Mouse (Mus musculus): Measurements from ENCODE around the gene Ush1c. TPM values are rescaled to one million over a fixed set of nuclear protein-coding genes. Genes with fewer than 3 reads are reported as not detected.

Gene Ush1c
- polyA plus RNA-seq, 1 experiment from 2014 or later = 132 TPM

DNA sequence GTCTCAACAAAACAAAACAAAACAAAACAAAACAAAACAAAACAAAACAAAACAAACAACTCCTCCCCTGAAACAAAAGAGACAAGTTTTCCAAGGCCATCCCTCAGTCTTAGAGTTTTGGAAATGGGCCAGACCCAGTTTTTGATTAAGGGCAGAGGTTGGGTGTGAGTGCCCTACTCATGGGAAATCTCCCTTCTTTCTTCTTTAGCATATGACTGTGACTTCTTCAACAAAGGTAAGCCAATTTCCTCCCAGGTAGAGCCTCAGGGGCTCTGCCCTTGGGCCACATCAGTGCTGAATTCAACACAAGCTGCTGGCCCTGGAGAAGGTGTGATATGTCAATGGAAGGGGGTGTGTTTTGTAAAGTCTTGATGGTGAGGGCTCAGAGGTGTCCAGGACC lies 42.6 kb upstream of the Ush1c start:
- Histone ChIP-seq H3K4me2 (replicated peaks; ENCODE audit: low read depth) (no peak overlapping the region), H3K27me3 (replicated peaks; ENCODE audit: control insufficient read depth, insufficient read depth, low read length) (no peaks in the 10 kb centered on the region), H3K36me3 (ENCODE audit: control insufficient read depth, insufficient read depth) (no peaks in the 10 kb centered on the region), H3K9me3 (ENCODE audit: control insufficient read depth) (no peaks in the 10 kb centered on the region), H3K27ac (ENCODE audit: low read depth, low read length) (no peak overlapping the region), H3K9ac (ENCODE audit: low read depth, low read length) (no peak overlapping the region), H3K4me3 (ENCODE audit: low read depth, low read length) (no peak overlapping the region), H3K4me1 (replicated peaks; ENCODE audit: control insufficient read depth, insufficient read depth, low read length) (no peaks in the 10 kb centered on the region)
- no peak for TF ChIP-seq CTCF (IDR thresholded peaks at IDR 0.05; ENCODE audit: low read depth)
- no peak for ATAC-seq

DNA sequence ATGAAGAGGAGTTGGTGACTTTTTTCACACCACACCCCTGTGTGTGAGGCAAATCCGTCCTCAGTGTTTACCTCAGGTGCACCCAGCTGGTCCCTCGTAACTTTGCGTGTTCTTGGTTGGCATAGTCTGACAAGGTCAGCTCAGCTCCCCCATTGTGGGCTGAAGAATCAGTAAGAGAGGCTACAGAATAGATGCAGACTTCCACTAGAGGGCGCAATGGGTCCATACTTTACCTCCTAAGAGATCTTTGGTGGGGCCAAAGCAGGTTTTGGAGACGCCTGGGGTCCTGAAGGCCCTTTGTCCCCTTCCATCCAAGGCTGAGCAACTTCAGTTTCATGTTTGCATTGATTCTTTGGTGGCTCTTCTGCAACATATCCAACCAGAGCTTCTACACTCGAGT lies 41.6 kb upstream of the Ush1c start:
- WGBS = 19% methylated on average over 6 of the region's 6 CpGs
- H3K27ac ChIP-seq (ENCODE audit: low read depth, low read length) = no peak overlapping the region
- peak; percentile 82 for TF ChIP-seq CTCF (IDR thresholded peaks at IDR 0.05; ENCODE audit: low read depth)
- no peak overlapping the region for H3K4me3 ChIP-seq (ENCODE audit: low read depth, low read length)
- no peaks in the 10 kb centered on the region for H3K27me3 ChIP-seq (replicated peaks; ENCODE audit: control insufficient read depth, insufficient read depth, low read length)
- H3K4me1 ChIP-seq (replicated peaks; ENCODE audit: control insufficient read depth, insufficient read depth, low read length) = no peaks in the 10 kb centered on the region
- H3K4me2 ChIP-seq (replicated peaks; ENCODE audit: low read depth) = no peak overlapping the region
- H3K9ac ChIP-seq (ENCODE audit: low read depth, low read length) = no peak overlapping the region
- no peaks in the 10 kb centered on the region for H3K9me3 ChIP-seq (ENCODE audit: control insufficient read depth)
- H3K36me3 ChIP-seq (ENCODE audit: control insufficient read depth, insufficient read depth) = no peaks in the 10 kb centered on the region
- ATAC-seq = no peak

DNA sequence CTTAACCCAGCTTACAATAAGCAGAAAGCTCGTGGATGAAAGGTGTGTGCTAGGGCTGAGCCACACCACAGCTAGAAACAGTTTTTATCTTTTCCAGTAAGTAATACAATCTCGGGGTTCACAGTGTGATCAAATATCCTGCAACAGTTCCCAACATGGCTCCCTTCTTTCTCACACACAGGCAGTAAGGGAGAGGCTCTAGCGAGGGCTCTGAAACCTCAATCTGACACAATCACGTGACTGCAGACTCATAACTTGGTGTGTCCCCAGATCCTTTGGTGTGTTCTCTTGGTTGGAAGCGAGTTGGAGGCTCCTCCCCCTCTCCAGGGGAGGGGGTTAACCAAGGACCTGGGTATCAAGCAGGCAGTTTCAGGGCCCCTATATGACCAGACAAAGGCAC lies 37.9 kb upstream of the Ush1c start:
- Histone ChIP-seq H3K9me3 (ENCODE audit: control insufficient read depth) (no peaks in the 10 kb centered on the region), H3K4me1 (replicated peaks; ENCODE audit: control insufficient read depth, insufficient read depth, low read length) (no peaks in the 10 kb centered on the region), H3K9ac (ENCODE audit: low read depth, low read length) (no peak overlapping the region), H3K27me3 (replicated peaks; ENCODE audit: control insufficient read depth, insufficient read depth, low read length) (no peaks in the 10 kb centered on the region), H3K4me2 (replicated peaks; ENCODE audit: low read depth) (no peak overlapping the region), H3K4me3 (ENCODE audit: low read depth, low read length) (no peak overlapping the region), H3K36me3 (ENCODE audit: control insufficient read depth, insufficient read depth) (no peaks in the 10 kb centered on the region), H3K27ac (ENCODE audit: low read depth, low read length) (no peak overlapping the region)
- TF ChIP-seq CTCF (IDR thresholded peaks at IDR 0.05; ENCODE audit: low read depth) = no peak
- ATAC-seq = no peak
- WGBS = 48% methylated on average over 5 of the region's 5 CpGs

DNA sequence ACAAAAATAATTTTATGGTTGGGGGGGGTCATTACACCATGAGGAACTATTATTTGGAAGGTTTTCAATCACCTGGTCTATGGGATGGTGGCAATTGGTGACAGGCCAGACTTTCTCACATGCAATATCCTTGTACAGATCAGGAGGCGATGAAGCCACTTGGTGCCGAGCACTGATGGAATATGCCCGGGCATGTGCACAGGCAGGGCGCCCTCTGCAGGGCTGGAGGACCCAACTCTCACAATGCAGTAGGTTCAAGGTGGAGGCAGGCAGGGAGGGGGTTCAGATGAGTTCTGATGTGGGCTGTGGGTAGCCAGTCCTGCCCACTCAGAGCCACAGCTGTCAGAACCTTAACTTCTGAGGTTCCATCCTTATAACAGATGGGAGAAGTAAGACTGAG lies 13.5 kb upstream of the Ush1c start:
- no peaks in the 10 kb centered on the region for H3K9me3 ChIP-seq (ENCODE audit: control insufficient read depth)
- peak; percentile 68 for TF ChIP-seq CTCF (IDR thresholded peaks at IDR 0.05; ENCODE audit: low read depth)
- H3K27me3 ChIP-seq (replicated peaks; ENCODE audit: control insufficient read depth, insufficient read depth, low read length) = no peaks in the 10 kb centered on the region
- H3K36me3 ChIP-seq (ENCODE audit: control insufficient read depth, insufficient read depth) = no peaks in the 10 kb centered on the region
- H3K4me2 ChIP-seq (replicated peaks; ENCODE audit: low read depth) = no peak overlapping the region
- H3K9ac ChIP-seq (ENCODE audit: low read depth, low read length) = no peak overlapping the region
- H3K4me1 ChIP-seq (replicated peaks; ENCODE audit: control insufficient read depth, insufficient read depth, low read length) = no peaks in the 10 kb centered on the region
- H3K27ac ChIP-seq (ENCODE audit: low read depth, low read length) = no peak overlapping the region
- no peak overlapping the region for H3K4me3 ChIP-seq (ENCODE audit: low read depth, low read length)
- 72% methylated on average over 4 of the region's 4 CpGs for WGBS
- ATAC-seq = no peak

DNA sequence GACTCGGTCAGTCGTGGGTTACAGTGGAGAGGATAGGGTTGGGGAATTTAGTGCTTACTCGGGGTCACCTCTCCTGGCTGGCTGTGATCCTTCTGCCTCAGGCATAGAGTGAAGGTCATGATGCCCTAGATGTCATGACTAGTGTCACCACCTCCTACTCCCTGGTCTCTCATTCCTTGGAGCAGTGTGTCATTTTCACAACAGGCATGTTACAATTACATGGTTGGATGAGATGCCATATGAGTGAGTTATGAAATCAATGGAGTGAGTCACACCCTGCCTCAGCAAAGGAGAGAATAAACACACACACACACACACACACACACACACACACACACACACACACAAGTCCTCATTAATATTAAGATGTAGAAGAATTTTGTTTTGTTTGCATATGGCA lies 9.3 kb upstream of the Ush1c start:
- Histone ChIP-seq H3K4me2 (replicated peaks; ENCODE audit: low read depth) (no peak overlapping the region), H3K27ac (ENCODE audit: low read depth, low read length) (no peak overlapping the region), H3K9me3 (ENCODE audit: control insufficient read depth) (no peaks in the 10 kb centered on the region), H3K36me3 (ENCODE audit: control insufficient read depth, insufficient read depth) (no peaks in the 10 kb centered on the region), H3K4me3 (ENCODE audit: low read depth, low read length) (no peak overlapping the region), H3K9ac (ENCODE audit: low read depth, low read length) (no peak overlapping the region), H3K4me1 (replicated peaks; ENCODE audit: control insufficient read depth, insufficient read depth, low read length) (no peaks in the 10 kb centered on the region), H3K27me3 (replicated peaks; ENCODE audit: control insufficient read depth, insufficient read depth, low read length) (no peaks in the 10 kb centered on the region)
- TF ChIP-seq CTCF (IDR thresholded peaks at IDR 0.05; ENCODE audit: low read depth) = no peak
- no peak for ATAC-seq
- 91% methylated on average over 3 of the region's 3 CpGs for WGBS

DNA sequence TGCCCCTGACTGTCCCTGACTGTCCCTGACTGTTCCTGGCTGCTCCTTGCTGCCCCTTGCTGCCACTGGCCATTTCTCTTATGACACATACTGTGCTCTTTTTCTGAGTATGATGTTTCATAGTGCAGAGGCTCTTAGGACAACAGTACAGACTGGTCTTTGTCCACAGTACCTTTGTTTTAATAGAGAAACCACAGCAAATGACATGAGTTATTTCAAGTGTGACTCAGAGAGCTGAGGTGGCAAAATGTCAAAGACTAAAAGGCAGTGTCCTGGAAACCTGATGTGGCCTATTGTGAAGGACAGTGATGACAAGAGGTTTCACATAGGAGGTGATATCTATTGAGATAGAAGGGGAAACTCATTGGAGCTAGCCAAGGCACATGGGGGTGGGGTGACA lies 8.6 kb upstream of the Ush1c start:
- TF ChIP-seq CTCF (IDR thresholded peaks at IDR 0.05; ENCODE audit: low read depth) = peak; percentile 29
- Histone ChIP-seq H3K27me3 (replicated peaks; ENCODE audit: control insufficient read depth, insufficient read depth, low read length) (no peaks in the 10 kb centered on the region), H3K9me3 (ENCODE audit: control insufficient read depth) (no peaks in the 10 kb centered on the region), H3K9ac (ENCODE audit: low read depth, low read length) (no peak overlapping the region), H3K4me1 (replicated peaks; ENCODE audit: control insufficient read depth, insufficient read depth, low read length) (no peaks in the 10 kb centered on the region), H3K36me3 (ENCODE audit: control insufficient read depth, insufficient read depth) (no peaks in the 10 kb centered on the region), H3K4me3 (ENCODE audit: low read depth, low read length) (no peak overlapping the region), H3K4me2 (replicated peaks; ENCODE audit: low read depth) (no peak overlapping the region), H3K27ac (ENCODE audit: low read depth, low read length) (no peak overlapping the region)
- no peak for ATAC-seq

DNA sequence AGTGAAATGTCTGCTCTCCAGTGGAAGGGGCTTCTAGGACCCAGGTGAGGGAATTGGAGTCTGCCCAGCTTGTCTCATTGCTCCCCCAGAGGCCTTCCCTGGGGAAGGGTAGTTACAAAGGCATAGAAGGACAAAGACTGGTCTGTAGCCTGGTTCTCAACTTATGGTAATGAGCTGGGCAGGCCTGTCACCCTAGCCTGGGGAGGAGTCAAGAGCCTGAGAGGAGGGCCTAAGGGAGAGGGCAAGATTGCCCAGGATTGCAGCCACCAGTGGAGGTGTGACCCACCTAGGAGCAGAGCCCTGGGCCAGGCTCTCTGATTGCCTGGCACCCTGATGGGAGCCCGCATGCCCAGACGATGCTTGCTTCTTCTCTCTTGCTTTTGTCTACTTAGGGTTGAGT lies 2.4 kb upstream of the Ush1c start, which contains the start of gene Otog:
TSS of gene Otog (plus strand) at position 292 of the 400 bp plus-strand sequence.
- H3K9ac ChIP-seq (ENCODE audit: low read depth, low read length) = no peak within 1 kb of the TSS
- no peaks in the 10 kb centered on the region for H3K4me1 ChIP-seq (replicated peaks; ENCODE audit: control insufficient read depth, insufficient read depth, low read length)
- no peaks in the 10 kb centered on the region for H3K27me3 ChIP-seq (replicated peaks; ENCODE audit: control insufficient read depth, insufficient read depth, low read length)
- H3K36me3 ChIP-seq (ENCODE audit: control insufficient read depth, insufficient read depth) = no peaks in the 10 kb centered on the region
- no peak within 1 kb of the TSS for H3K4me3 ChIP-seq (ENCODE audit: low read depth, low read length)
- H3K9me3 ChIP-seq (ENCODE audit: control insufficient read depth) = no peaks in the 10 kb centered on the region
- H3K4me2 ChIP-seq (replicated peaks; ENCODE audit: low read depth) = no peak within 1 kb of the TSS
- 49% methylated on average over 2 of the region's 2 CpGs for WGBS
- TF ChIP-seq CTCF (IDR thresholded peaks at IDR 0.05; ENCODE audit: low read depth) = no peak
- no peak for ATAC-seq
- no peak within 1 kb of the TSS for H3K27ac ChIP-seq (ENCODE audit: low read depth, low read length)

Data from intestine, postnatal 0 days (tissue).